Mouse (Mus musculus) heart, postnatal 0 days (tissue): Measurements from ENCODE around the gene Irf3. TPM values are rescaled to one million over a fixed set of nuclear protein-coding genes. Genes with fewer than 3 reads are reported as not detected.

Source experiments
- ATAC-seq: fragments of 200-750 bp; cut with Nextera tagmentation; 2 replicates; pipeline ENCODE4 v1.8.0; 2017; ENCODE audit warnings: low read depth, moderate number of reproducible peaks, moderate library complexity; ENCODE audit not compliant: insufficient read depth
- DNase-seq: peaks from one replicate; pipeline ENCODE4 v3.0.0-alpha.2; 2016; ENCODE audit warnings: low spot score
- H3K27ac ChIP-seq: fragments of 300-500 bp; sonication (generic); 2 replicates; pipeline ENCODE4 v1.5.1; 2014; ENCODE audit warnings: low read depth, mild to moderate bottlenecking
- H3K27me3 ChIP-seq: fragments of 300-500 bp; sonication (generic); 2 replicates; pipeline ENCODE4 v1.6.1; 2014; ENCODE audit warnings: low read length, mixed read lengths; ENCODE audit not compliant: control insufficient read depth, insufficient read depth
- H3K36me3 ChIP-seq: fragments of 300-500 bp; sonication (generic); replicated peaks from 2 replicates; pipeline ENCODE4 v1.6.1; 2014; ENCODE audit warnings: low read length, mixed read lengths; ENCODE audit not compliant: control insufficient read depth, insufficient read depth
- H3K4me1 ChIP-seq: fragments of 300-500 bp; sonication (generic); 2 replicates; pipeline ENCODE4 v1.6.1; 2014; ENCODE audit warnings: antibody characterized with exemption; ENCODE audit not compliant: control insufficient read depth, insufficient read depth
- H3K4me2 ChIP-seq: fragments of 300-500 bp; sonication (generic); 2 replicates; pipeline ENCODE4 v1.6.1; 2014; ENCODE audit warnings: low read depth, mild to moderate bottlenecking, low read length, moderate library complexity
- H3K4me3 ChIP-seq: fragments of 300-500 bp; sonication (generic); 2 replicates; pipeline ENCODE4 v1.5.1; 2014; ENCODE audit warnings: low read depth, low read length
- H3K9ac ChIP-seq: fragments of 300-500 bp; sonication (generic); replicated peaks from 2 replicates; pipeline ENCODE4 v1.6.1; 2014; ENCODE audit warnings: low read depth, low read length, mixed read lengths
- H3K9me3 ChIP-seq: fragments of 300-500 bp; sonication (generic); replicated peaks from 2 replicates; pipeline ENCODE4 v1.6.1; 2016; ENCODE audit warnings: low read length; ENCODE audit not compliant: control insufficient read depth
- CTCF ChIP-seq: IDR thresholded peaks from 2 replicates; pipeline ENCODE4 v1.5.1; 2016; ENCODE audit warnings: antibody characterized with exemption, control low read depth, low read depth
- EP300 ChIP-seq: IDR thresholded peaks from 2 replicates; pipeline ENCODE4 v1.6.1; 2016; ENCODE audit warnings: antibody characterized with exemption, low read depth
- WGBS: fragments of 180-500 bp; shearing (Covaris S2); extraction: QIAGEN DNeasy Blood & Tissue Kit; methylation state at CpG from one replicate; pipeline ENCODE4 v1.1.7; 2014; 5-methylcytosine and 5-hydroxymethylcytosine counted together
- polyA plus RNA-seq: library from polyadenylated mRNA; unstranded; fragments of >200 nt; fragmentation: Nextera tagmentation; extraction: Ambion mirVana; gene quantifications from 2 replicates; pipeline ENCODE4 v1.2.1, GENCODE M21; 2015
- total RNA-seq: library from RNA; depleted of rRNA; stranded (reverse); fragments of >200 nt; gene quantifications from 2 replicates; pipeline ENCODE4 v1.2.3, GENCODE M21; 2014; ENCODE audit warnings: low replicate concordance

The Irf3 gene
- total and polyA plus RNA-seq, 2 experiments from 2014 or later, result 44.8 to 61.1 TPM

GRCm38 (mm10) chr7:45036702-45037101, 39.3 kb downstream of the Irf3 start:
- H3K4me3 ChIP-seq, result no peak overlapping the region
- DNase-seq (no peak), ATAC-seq (no peak)
- WGBS, result 87% methylated on average over 11 of the region's 11 CpGs
- H3K4me2 ChIP-seq, result no peak overlapping the region
- no peaks in the 10 kb centered on the region for H3K4me1 ChIP-seq
- no peaks in the 10 kb centered on the region for H3K27me3 ChIP-seq
- no peaks in the 10 kb centered on the region for H3K9me3 ChIP-seq
- H3K36me3 ChIP-seq, result peaks cover 97% of the 10 kb centered on the region
- TF ChIP-seq CTCF (no peak), EP300 (no peak)
- no peak overlapping the region for H3K9ac ChIP-seq
- no peak overlapping the region for H3K27ac ChIP-seq

- ATAC-seq (peak; percentile 69), DNase-seq (peak; percentile 37)
- peaks cover 97% of the 10 kb centered on the region for H3K36me3 ChIP-seq
- H3K4me3 ChIP-seq, result no peak overlapping the region
- H3K9ac ChIP-seq, result no peak overlapping the region
- H3K27ac ChIP-seq, result no peak overlapping the region
- TF ChIP-seq CTCF (peak; percentile 69), EP300 (no peak)
- H3K4me2 ChIP-seq, result no peak overlapping the region
- WGBS, result 68% methylated on average over 7 of the region's 7 CpGs
- H3K4me1 ChIP-seq, result no peaks in the 10 kb centered on the region
- no peaks in the 10 kb centered on the region for H3K9me3 ChIP-seq
- no peaks in the 10 kb centered on the region for H3K27me3 ChIP-seq
These were observed 40.4 kb downstream of the Irf3 start for GRCm38 (mm10) chr7:45037720-45038361.

DNA sequence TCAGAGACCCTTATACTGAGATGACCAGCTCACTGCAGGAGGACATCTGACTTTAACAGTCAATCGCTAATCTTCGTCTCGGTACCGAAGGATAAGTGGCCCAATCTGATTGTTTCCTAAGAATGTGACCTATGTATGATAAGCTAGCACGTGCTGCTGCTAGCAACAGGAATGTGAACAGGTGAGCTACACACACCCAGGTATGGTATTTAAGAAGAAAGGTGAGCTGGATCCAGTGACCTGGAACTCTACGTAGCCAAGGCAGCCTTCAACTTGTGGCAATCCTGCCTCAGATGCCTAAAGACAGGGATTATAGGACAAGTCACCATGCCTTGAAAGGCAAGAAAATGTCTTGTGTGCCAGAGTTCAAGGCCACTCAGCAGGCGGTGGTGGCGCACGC, 41.0 kb downstream of the Irf3 start:
- DNase-seq, result no peak
- Histone ChIP-seq H3K36me3 (peaks cover 97% of the 10 kb centered on the region), H3K4me1 (no peaks in the 10 kb centered on the region), H3K4me3 (no peak overlapping the region), H3K9me3 (no peaks in the 10 kb centered on the region), H3K4me2 (no peak overlapping the region), H3K9ac (no peak overlapping the region), H3K27ac (no peak overlapping the region), H3K27me3 (no peaks in the 10 kb centered on the region)
- TF ChIP-seq EP300 (no peak), CTCF (no peak)
- ATAC-seq, result no peak
- WGBS, result 94% methylated on average over 9 of the region's 9 CpGs

- H3K4me2 ChIP-seq, result no peak overlapping the region
- ATAC-seq, result no peak
- 83% methylated on average over 9 of the region's 9 CpGs for whole genome bisulfite sequencing
- H3K9me3 ChIP-seq, result no peaks in the 10 kb centered on the region
- H3K27ac ChIP-seq, result no peak overlapping the region
- H3K36me3 ChIP-seq, result peaks cover 97% of the 10 kb centered on the region
- H3K9ac ChIP-seq, result no peak overlapping the region
- TF ChIP-seq CTCF, result no peak
- no peak for TF ChIP-seq EP300
- no peaks in the 10 kb centered on the region for H3K27me3 ChIP-seq
- DNase-seq, result no peak
- H3K4me1 ChIP-seq, result no peaks in the 10 kb centered on the region
- no peak overlapping the region for H3K4me3 ChIP-seq
These were observed 43.4 kb downstream of the Irf3 start for GRCm38 (mm10) chr7:45040851-45041250.

DNA sequence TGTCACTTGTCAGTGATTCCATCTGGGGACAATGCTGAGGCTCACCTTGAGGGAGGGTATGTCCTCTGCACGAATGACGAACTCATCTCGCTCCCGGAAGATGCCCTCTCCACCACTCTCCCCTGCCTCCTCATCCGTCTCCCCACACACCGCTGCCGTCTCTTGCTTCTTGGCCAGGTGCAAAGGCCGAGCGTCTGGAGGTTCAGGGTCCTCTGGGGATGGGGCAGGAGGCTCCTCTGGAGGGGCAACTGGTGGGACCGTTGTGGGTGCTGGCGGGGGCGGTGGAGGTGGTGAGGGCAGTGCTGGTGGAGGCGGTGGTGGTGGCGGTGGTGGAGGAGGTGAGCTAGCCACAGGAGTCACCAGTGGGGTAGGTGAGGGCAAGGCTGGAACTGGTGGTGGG, 45.9 kb downstream of the Irf3 start:
- TF ChIP-seq CTCF, result no peak
- no peak for TF ChIP-seq EP300

GRCm38 (mm10) chr7:45045741-45046140, 48.3 kb downstream of the Irf3 start:
- Histone ChIP-seq H3K27ac (no peak overlapping the region), H3K9me3 (no peaks in the 10 kb centered on the region), H3K4me3 (no peak overlapping the region), H3K4me1 (no peaks in the 10 kb centered on the region), H3K36me3 (peaks cover 99% of the 10 kb centered on the region), H3K9ac (no peak overlapping the region), H3K27me3 (no peaks in the 10 kb centered on the region), H3K4me2 (no peak overlapping the region)
- no peak for ATAC-seq
- TF ChIP-seq EP300 (no peak), CTCF (no peak)
- no peak for DNase-seq
- WGBS, result 93% methylated on average over 22 of the region's 22 CpGs

More for the DNA sequence above, 45.9 kb downstream of the Irf3 start:
- H3K9me3 ChIP-seq, result no peaks in the 10 kb centered on the region
- no peak for ATAC-seq
- WGBS, result 94% methylated on average over 14 of the region's 14 CpGs
- no peak overlapping the region for H3K9ac ChIP-seq
- H3K27ac ChIP-seq, result no peak overlapping the region
- H3K36me3 ChIP-seq, result peaks cover 98% of the 10 kb centered on the region
- H3K4me1 ChIP-seq, result no peaks in the 10 kb centered on the region
- H3K4me3 ChIP-seq, result no peak overlapping the region
- H3K4me2 ChIP-seq, result no peak overlapping the region
- DNase-seq, result no peak
- no peaks in the 10 kb centered on the region for H3K27me3 ChIP-seq
